Mouse (Mus musculus) megakaryocyte, embryonic 14.5 days (primary cell): Measurements from ENCODE around the gene Slc10a1.

Experiments used
- FLI1 ChIP-seq: IDR thresholded peaks from 2 replicates; pipeline ENCODE4 v1.6.1; 2012; ENCODE audit warnings: low read length, inconsistent platforms, mixed read lengths
- GATA1 ChIP-seq: IDR thresholded peaks from 3 replicates; pipeline ENCODE4 v1.6.1; 2012; ENCODE audit warnings: mixed read lengths, low read length, inconsistent platforms, borderline replicate concordance

GRCm38 (mm10) chr12:80966059-80966838 lies 2.3 kb downstream of the Slc10a1 start:
- TF ChIP-seq GATA1 (no peak), FLI1 (no peak)
